Mouse (Mus musculus): ENCODE measurements around the gene Ptgr2.

DNA sequence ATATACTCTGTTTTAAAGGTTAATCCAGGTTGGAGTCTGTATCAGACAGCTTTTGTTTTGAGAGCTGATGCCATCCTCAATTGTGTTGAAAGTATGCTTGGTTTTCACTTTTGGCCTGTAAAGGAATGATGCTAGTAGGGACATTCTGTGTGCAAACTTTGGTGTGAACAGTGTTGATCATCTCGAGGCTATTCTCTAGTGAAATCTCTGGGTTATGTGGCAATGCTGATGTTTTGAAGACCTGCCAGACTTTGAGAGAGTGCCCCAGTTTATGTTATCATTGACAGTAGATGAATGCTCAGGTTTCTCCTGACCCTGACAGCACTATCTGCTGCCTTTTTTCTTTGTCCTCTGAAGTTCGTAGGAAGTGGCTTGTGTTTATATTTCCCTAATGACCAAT lies 77.8 kb downstream of the Ptgr2 start:
- TF ChIP-seq EP300 (IDR thresholded peaks at IDR 0.05; ENCODE audit: low read depth) (no peak), CTCF (IDR thresholded peaks at IDR 0.05; ENCODE audit: low read depth) (no peak)

All from liver, postnatal 0 days (tissue).